Comparison of ENCODE assay signal across 1 mouse cellular context in genomic region chr4:130921986-130922385, GRCm38 (mm10).
A peak's percentile ranks its signal among the peaks of the same experiment; 100 is the strongest.
TF ChIP-seq lines count a peak whose summit lies in the region.

No protein-coding gene starts in this region.

TF ChIP-seq in CH12.LX, 34 proteins besides CTCF, POLR2A, EP300 and RAD21 (continued from another document):
- TF ChIP-seq E2F4 (IDR thresholded peaks at IDR 0.05; ENCODE audit: insufficient replicate concordance, low read depth, low read length) (no peak), MYC (IDR thresholded peaks at IDR 0.05; ENCODE audit: low read depth, low read length) (no peak), PAX5 (IDR thresholded peaks at IDR 0.05; ENCODE audit: low read length) (no peak), CHD2 (IDR thresholded peaks at IDR 0.05; ENCODE audit: low read length) (no peak), MXI1 (IDR thresholded peaks at IDR 0.05; ENCODE audit: low read depth, low read length) (peak; percentile 73), RCOR1 (conservative IDR thresholded peaks at IDR 0.05; ENCODE audit: low read depth, low read length) (no peak), MAZ (IDR thresholded peaks at IDR 0.05; ENCODE audit: low read depth, low read length) (no peak), IRF4 (IDR thresholded peaks at IDR 0.05; ENCODE audit: low read depth, low read length) (no peak), GABPA (IDR thresholded peaks at IDR 0.05; ENCODE audit: insufficient replicate concordance, low read depth, low read length) (no peak)
